Mouse (Mus musculus): ENCODE measurements around the gene Zfp189.

The Zfp189 gene

DNA sequence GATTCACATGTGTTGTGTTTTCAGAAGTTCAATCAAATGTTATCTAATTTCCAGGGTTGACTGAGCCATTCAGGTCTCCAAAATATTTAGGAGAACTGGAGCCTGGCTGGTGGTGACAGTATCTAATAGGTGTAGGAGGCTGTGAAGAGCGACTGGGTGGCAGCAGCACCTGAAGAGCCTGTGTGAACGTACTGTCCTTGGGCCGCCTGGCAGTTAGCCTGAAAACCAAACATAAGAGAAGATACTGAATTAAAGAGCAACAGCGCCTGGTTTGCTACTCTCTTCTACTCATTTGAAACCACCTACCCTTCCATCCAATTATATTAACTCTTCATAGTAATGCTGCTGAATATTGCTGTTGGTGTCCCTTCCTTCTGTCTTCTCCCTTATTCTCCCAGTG is 15.7 kb downstream of the Zfp189 start:
- no peak for DNase-seq (ENCODE audit: extremely low read depth, low read depth)

DNA sequence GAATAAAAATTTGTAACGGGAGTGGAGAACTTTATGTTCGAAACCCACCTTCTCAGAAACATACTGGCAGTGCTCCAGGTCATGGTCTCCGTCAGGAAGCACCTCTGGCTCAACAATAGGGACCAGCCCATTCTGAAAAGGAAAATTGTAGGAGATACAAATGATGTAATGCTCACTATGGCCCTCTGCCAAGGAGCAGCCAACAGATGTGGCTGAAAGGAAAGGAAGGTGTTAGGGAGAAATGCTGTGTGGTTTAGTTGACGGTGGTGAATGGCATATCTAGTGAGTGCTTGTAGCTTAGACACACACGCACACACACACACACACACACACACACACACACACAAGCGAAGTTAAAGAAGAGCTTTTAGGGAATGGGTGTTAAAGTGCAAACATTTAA is 18.7 kb downstream of the Zfp189 start:
- DNase-seq (ENCODE audit: extremely low read depth, low read depth): no peak

DNA sequence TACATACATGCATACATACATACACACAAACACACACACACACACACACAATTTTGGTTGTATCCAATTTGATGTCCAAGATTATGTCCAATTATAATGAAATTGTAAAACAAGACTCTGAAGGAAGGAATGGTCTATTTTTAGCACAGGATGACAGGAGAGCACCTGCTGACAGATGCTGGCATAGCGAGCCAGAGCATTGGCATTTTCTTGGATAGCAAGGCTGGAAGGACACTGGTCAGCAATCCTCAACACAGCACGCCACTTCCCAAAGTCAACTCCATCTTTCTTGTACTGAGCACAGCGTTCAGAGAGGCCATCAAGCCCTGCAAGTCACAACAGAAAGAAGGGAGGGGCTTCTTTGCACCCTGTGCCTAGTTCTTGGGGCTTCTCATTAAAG is 20.0 kb downstream of the Zfp189 start:
- DNase-seq (ENCODE audit: extremely low read depth, low read depth): no peak

DNA sequence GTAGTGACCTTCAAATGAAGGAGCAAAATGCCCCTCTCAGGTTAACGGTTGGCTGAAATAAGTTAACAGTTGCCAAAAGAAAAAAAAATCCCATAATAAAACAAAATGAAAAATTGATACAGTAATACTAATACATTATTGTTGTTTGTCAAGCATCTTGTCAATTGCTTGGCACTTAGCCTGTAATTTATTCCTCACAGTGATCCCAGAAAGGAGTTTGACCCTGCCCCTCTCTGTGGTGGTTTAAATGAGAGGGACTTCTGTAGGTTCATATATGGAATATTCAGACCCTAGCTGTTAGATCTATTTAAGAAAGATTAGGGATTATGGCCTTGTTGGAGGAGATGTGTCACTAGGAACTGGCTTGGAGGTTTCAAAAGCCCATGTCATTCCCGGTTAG is 25.1 kb downstream of the Zfp189 start:
- no peak for DNase-seq (ENCODE audit: extremely low read depth, low read depth)

DNA sequence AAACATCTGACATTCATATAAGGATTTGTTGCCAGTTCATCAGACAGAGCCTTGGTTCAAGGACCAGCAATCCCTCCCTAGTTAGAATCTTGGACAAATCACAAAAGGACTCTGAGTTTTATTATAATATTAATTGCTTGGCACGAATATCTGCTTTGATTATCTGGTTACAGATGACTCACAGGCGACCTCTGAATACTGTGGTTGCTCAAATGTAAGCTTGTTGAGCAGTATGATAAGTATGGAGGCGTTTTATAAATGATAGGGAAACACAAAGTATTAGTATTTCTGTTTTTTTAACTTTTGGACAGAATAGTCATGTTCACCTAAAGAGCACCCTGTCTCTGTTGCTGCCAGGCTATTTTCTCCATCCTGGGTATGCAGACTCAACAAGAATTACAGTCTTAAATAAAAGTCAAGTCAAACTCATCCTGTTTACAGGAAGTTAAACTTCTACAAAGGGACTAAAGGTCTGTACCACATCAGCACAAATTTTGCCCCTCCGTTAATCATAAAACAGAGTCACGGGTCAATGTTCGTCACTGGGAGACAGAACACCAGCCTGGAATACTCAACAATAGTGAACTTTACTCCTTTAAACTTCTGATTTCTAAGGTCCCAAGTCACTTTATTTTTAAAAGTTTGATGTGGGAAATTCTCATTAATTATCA is 26.0 kb downstream of the Zfp189 start:
- no peak for DNase-seq (ENCODE audit: extremely low read depth, low read depth)

DNA sequence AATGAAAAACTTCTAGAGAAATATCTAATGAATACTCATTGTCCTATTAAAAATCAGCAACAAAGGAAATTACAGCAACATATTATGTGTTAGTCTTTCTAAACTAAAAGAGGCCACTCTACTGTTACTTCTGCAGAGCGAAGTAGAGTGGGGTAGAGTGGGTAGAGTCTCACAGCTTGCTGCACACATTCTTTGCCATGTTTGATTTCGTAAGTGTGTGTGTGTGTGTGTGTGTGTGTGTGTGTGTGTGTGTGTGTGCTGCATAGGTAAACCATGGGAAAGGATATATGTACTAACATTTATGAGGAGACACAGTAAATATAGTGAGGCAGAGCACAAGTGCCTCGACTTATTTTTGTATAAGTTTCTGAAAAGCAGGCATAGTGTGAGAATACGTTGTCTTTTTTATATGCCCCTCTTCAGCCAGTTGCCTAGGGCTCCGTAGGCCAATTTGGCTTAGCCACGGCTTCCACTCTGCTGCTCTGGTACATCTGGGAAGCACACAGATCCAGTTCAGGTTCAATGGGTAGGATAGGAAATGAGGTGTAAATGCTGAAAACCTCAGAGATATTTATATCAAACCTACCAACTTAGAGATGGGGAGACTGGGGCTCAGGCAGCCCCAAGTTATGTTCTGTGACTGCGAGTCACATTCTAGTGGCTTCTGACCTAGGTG is 26.7 kb downstream of the Zfp189 start:
- no peak for DNase-seq (ENCODE audit: extremely low read depth, low read depth)

DNA sequence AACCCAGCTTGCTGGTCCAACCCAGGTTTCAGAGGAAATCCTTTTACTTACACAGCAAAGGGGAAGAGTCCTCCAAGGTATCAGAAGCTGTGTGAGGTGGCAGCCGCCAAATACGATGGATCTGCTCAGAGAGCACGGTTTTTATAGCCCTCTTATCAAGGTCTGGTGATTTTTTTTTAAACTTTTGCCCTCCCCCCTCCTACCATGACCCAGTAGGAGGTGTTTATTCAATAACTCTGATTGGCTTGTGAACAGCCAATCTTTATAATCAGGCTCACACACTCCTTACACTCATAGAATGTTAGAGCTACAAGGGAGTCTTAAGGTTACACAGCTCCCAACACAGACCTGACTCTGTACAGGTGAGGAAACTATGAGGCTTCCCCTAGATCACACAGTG is 28.4 kb downstream of the Zfp189 start, which contains the start of gene Aldob:
Gene Aldob, minus strand, starts transcription at position 164 of the 400 bp plus-strand sequence.
- DNase-seq (ENCODE audit: extremely low read depth, low read depth): no peak

DNA sequence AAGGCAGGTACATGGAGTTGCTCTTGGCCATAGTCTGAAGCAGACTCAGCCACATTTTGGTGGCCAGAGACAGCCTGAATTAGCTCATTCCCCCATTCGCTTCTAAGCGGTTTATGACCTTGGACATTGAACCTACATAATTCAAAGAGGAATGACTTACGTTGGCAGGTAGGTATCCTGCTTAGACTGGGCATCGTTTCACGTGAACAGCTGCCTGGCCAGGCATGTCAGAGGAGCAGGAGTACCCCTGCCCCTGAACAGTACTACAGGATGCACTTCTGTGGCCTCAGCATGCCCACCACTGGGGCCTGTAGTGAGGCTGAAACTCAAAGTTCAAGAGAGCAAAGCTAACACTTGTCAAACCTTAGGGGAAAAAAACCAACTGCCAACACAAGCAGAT is 32.4 kb downstream of the Zfp189 start:
- no peak for DNase-seq (ENCODE audit: extremely low read depth, low read depth)

DNA sequence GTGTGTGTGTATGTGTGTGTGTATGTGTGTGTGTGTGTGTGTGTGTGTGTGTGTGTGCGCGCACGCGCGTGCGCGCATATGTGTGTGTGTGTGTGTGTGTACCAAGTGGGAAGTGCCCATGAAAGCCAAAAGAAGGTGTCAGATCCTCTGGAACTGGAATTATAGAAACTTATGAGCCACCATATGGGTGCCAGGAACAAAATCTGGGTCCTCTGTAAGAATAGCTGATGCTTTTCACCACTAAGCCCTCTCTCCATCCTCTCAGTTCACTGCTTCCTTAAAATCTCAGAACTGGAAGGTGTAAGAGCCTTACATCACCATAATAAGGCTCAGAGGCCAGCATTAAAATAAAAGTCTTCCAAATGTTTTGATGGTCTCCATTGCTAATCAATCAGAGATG is 36.4 kb downstream of the Zfp189 start:
- DNase-seq (ENCODE audit: extremely low read depth, low read depth): no peak

DNA sequence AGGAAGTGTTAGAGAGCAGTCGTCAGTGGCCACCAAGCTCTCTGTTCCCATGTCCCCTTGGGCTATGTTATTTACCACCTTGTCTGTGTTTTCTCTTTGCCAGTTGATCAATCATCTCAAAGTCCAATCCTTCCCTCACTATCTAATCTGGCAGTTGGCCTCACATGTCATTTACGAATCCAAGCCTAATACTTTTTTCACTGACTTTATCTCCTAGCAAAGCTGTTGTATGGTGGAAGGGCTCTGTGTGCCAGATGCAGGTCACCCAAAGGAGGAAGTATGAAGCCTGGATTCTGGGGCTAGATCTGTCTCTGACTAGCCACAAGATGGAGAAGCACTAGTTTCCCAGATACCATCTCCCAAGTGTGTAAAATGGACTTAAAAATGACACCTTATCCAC is 37.2 kb downstream of the Zfp189 start:
- DNase-seq (ENCODE audit: extremely low read depth, low read depth): no peak

DNA sequence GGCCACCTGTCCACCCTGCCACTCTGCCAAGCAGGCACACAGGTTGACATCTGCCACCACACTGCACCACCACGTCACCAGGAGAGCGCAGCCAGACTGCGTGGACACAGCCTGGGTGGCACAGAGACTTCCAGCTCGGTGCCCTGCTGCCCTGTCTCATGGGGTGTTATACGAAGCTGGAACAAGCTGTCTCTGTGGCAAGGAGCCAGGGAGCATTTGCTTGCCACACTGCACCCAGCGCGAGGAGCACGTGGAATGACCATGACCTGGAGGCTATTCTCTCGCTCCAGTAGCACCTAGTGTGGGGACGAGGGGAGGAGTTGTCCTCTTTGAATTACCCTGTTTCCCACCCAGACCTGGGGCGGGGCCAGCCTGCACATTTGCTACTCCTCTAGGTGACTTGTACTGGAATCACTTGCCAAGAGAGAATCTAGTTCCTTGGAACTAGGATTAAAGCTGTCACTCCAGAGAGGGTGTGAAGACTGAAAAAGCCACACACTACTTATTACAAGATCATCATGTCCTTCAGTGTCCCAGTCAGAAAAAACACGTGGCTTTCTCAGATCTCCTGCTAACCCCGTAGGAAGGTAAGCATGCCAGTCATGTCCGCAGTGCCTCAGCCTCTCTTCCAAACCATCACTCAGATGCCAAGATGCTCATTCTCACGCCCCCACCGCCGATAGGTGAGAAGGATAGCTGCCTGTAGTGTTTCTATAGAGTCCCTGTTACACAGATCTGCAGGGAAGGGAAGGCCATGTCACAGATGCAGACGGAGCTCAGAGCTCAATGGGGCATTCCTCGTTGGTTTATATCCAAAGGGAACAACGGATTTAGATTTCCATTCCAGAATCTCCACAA is 39.2 kb downstream of the Zfp189 start:
- no peak for DNase-seq (ENCODE audit: extremely low read depth, low read depth)

DNA sequence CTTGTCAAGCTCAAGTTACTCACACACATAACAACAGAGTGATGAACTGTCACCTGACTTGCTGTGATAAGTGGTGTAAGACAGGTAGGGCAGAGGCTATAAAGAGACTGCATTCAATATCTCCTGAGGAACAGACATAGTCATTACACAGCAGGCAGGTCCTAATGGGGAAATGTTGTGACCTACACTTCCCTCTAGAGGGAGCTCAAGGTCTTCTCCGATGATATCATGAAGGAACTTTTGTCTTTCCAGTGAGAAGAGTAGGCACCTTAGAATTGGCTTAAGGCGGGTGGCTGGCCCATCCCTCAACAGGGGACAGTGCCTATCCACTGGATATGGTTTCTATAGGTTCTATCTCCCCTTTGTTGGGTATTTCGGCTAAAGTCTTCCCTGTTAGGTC is 46.6 kb downstream of the Zfp189 start:
- DNase-seq (ENCODE audit: extremely low read depth, low read depth): peak; percentile 71

DNA sequence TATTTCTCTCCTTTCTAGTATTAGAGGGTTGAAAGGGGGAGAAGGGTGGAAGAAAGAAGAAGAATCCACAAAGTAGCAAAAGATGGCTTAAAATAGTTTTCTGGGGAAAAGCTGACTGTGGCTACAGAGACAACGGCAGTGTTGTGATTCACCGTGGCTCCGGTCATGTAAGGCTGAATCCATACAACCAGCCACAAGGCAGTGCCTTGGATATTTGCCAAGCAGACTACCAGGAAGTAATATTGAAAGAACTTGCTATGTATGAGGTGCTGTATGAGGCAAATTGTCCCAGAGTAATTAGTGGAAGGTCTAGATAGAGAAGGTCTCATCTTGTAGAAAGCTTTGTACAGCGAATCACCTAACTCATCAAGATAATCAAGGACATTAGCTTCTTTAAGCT is 51.2 kb downstream of the Zfp189 start:
- DNase-seq (ENCODE audit: extremely low read depth, low read depth): no peak
